Comparison of ENCODE assay signal across 8 mouse cellular contexts in genomic region chr2:38950281-38950719, GRCm38 (mm10). TPM values are rescaled to one million over a fixed set of nuclear protein-coding genes. Genes with fewer than 3 reads are reported as not detected.
DNase-seq lines count a peak whose midpoint lies in the region; ATAC-seq and TF ChIP-seq lines count a peak whose summit lies in the region.
"Had no signal": no experiment of that assay in that cellular context is flagged by ENCODE, and none has a peak within 500 bp of the region (broad histone marks: within the 10 kb centered on the region; RNA-seq: fewer than 3 reads in every experiment).

No protein-coding gene starts in this region.

- WGBS in intestine, embryonic 15.5 days = 73% methylated on average over 7 of the region's 7 CpGs
- 75% methylated on average over 7 of the region's 7 CpGs for WGBS in stomach, embryonic 14.5 days

- DNase-seq in adrenal gland, adult 2 months = peak; percentile 96
- peak; percentile 70 for DNase-seq in cerebellum, adult 11 months
- DNase-seq in gastrocnemius, adult 2 months = peak; percentile 79
- DNase-seq in left cerebral cortex, adult 8-10 months (ENCODE audit: low spot score in 2 of 2) = peak; percentile 69 to 85

- TF ChIP-seq CTCF in gastrocnemius, adult 2 months (IDR thresholded peaks at IDR 0.05) = no peak

- intact Hi-C loops in gastrocnemius, adult 2 months (cut with DNase I) = no loop called here

- no peaks in the 10 kb centered on the region for H3K4me1 ChIP-seq in intestine, embryonic 15.5 days (replicated peaks)
- H3K4me1 ChIP-seq in stomach, embryonic 14.5 days (ENCODE audit: control insufficient read depth, insufficient read depth, low read length) = no peaks in the 10 kb centered on the region

- peak overlapping the region; percentile 66 for H3K27ac ChIP-seq in gastrocnemius, adult 2 months
- H3K27ac ChIP-seq in intestine, embryonic 15.5 days = no peak overlapping the region
- no peak overlapping the region for H3K27ac ChIP-seq in stomach, embryonic 14.5 days (ENCODE audit: low read length)

- 0 out of 2 replicates have a peak overlapping the region, but pooled peaks have one; percentile 2 for H3K4me3 ChIP-seq in gastrocnemius, adult 2 months
- H3K4me3 ChIP-seq in intestine, embryonic 15.5 days (replicated peaks) = no peak overlapping the region
- no peak overlapping the region for H3K4me3 ChIP-seq in stomach, embryonic 14.5 days (ENCODE audit: low read depth, low read length)
- H3K4me3 ChIP-seq: erythroblast, embryonic 14.5 days had no signal

- H3K9ac ChIP-seq in intestine, embryonic 15.5 days = no peak overlapping the region
- no peak overlapping the region for H3K9ac ChIP-seq in stomach, embryonic 14.5 days (replicated peaks; ENCODE audit: low read depth, low read length)

- H3K36me3 ChIP-seq in intestine, embryonic 15.5 days = no peaks in the 10 kb centered on the region
- no peaks in the 10 kb centered on the region for H3K36me3 ChIP-seq in stomach, embryonic 14.5 days (ENCODE audit: control insufficient read depth, insufficient read depth, low read length)

- no peak overlapping the region for H3K4me2 ChIP-seq in intestine, embryonic 15.5 days (replicated peaks)
- H3K4me2 ChIP-seq in stomach, embryonic 14.5 days (replicated peaks; ENCODE audit: low read depth, low read length) = no peak overlapping the region

- no peaks in the 10 kb centered on the region for H3K9me3 ChIP-seq in intestine, embryonic 15.5 days
- no peaks in the 10 kb centered on the region for H3K9me3 ChIP-seq in stomach, embryonic 14.5 days (ENCODE audit: control insufficient read depth, low read depth, low read length)

- H3K27me3 ChIP-seq in intestine, embryonic 15.5 days (replicated peaks) = no peaks in the 10 kb centered on the region
- no peaks in the 10 kb centered on the region for H3K27me3 ChIP-seq in stomach, embryonic 14.5 days (ENCODE audit: control insufficient read depth, insufficient read depth, low read length)

- ATAC-seq in intestine, embryonic 15.5 days = peak; percentile 57
- peak; percentile 97 for ATAC-seq in megakaryocyte progenitor cell, adult 5-6 weeks (replicated peaks; ENCODE audit: poor library complexity)
- peak; percentile 64 for ATAC-seq in stomach, embryonic 14.5 days (ENCODE audit: insufficient number of reproducible peaks, insufficient read depth, low FRiP score, low read depth)

RNA-seq across cellular contexts. Expression of gene Olfml2a, which starts 18.5 kb away (rescaled TPM):
- total RNA-seq in adrenal gland, adult 2 months (2021) = 10 to 100 TPM in 1 of 2 experiments, 1 to 10 TPM in 1; 6.7 to 12.0 TPM
- polyA plus RNA-seq in adrenal gland, adult 2 months (2012; rRNA removed) = 5.9 TPM in 2 replicates
- 1 to 10 TPM; 4.2 to 6.6 TPM for total RNA-seq in gastrocnemius, adult 2 months (2021)
- polyA plus RNA-seq in intestine, embryonic 15.5 days (2015; fragmentation: Nextera tagmentation; extraction: Ambion mirVana) = 2.3 and 2.5 TPM in 2 replicates
- 1 to 10 TPM; 2.2 to 3.1 (median 2.5) TPM for total RNA-seq in left cerebral cortex, adult 8-10 months (2022)
- 0.17 TPM in 1 of 2 replicates, not detected in the other for total RNA-seq in megakaryocyte progenitor cell, adult 5-6 weeks (2015)
- total RNA-seq in megakaryocyte progenitor cell, adult 5-6 weeks (2017) = 0.03 TPM in 1 of 2 replicates, not detected in the other
- polyA plus RNA-seq in stomach, embryonic 14.5 days (2014; fragmentation: Nextera tagmentation; extraction: Ambion mirVana) = 3.5 and 3.6 TPM in 2 replicates

RNA-seq across cellular contexts. Expression of gene Nr6a1, which starts 22.8 kb away (rescaled TPM):
- total RNA-seq in adrenal gland, adult 2 months (2021) = 1 to 10 TPM; 5.1 to 6.4 TPM
- 2.7 TPM in 2 replicates for polyA plus RNA-seq in adrenal gland, adult 2 months (2012; rRNA removed)
- 1 to 10 TPM; 3.4 to 4.8 TPM for total RNA-seq in gastrocnemius, adult 2 months (2021)
- polyA plus RNA-seq in intestine, embryonic 15.5 days (2015; fragmentation: Nextera tagmentation; extraction: Ambion mirVana) = 1.7 and 1.9 TPM in 2 replicates
- 10 to 100 TPM in 2 of 4 experiments, 1 to 10 TPM in 2; 5.9 to 12.7 (median 9.8) TPM for total RNA-seq in left cerebral cortex, adult 8-10 months (2022)
- total RNA-seq in megakaryocyte progenitor cell, adult 5-6 weeks (2015) = 0.85 and 1.3 TPM in 2 replicates
- total RNA-seq in megakaryocyte progenitor cell, adult 5-6 weeks (2017) = 1.4 and 2.7 TPM in 2 replicates
- polyA plus RNA-seq in stomach, embryonic 14.5 days (2014; fragmentation: Nextera tagmentation; extraction: Ambion mirVana) = 2.6 and 3.3 TPM in 2 replicates
- polyA plus RNA-seq: erythroblast, embryonic 14.5 days had no signal

RNA-seq across cellular contexts. Expression of gene Wdr38, which starts 47.0 kb away (rescaled TPM):
- total RNA-seq in adrenal gland, adult 2 months (2021) = under 1 TPM; 0.43 to 0.52 TPM
- polyA plus RNA-seq in adrenal gland, adult 2 months (2012; rRNA removed) = 0.43 and 1.2 TPM in 2 replicates
- total RNA-seq in gastrocnemius, adult 2 months (2021) = under 1 TPM in 1 of 2 experiments, not detected in 1; 0.08 TPM
- 1.3 and 1.4 TPM in 2 replicates for polyA plus RNA-seq in intestine, embryonic 15.5 days (2015; fragmentation: Nextera tagmentation; extraction: Ambion mirVana)
- total RNA-seq in left cerebral cortex, adult 8-10 months (2022) = under 1 TPM; 0.30 to 0.72 (median 0.65) TPM
- total RNA-seq in megakaryocyte progenitor cell, adult 5-6 weeks (2015) = 0.22 TPM in 2 replicates
- 0.25 and 0.88 TPM in 2 replicates for total RNA-seq in megakaryocyte progenitor cell, adult 5-6 weeks (2017)
- 1.1 and 1.8 TPM in 2 replicates for polyA plus RNA-seq in stomach, embryonic 14.5 days (2014; fragmentation: Nextera tagmentation; extraction: Ambion mirVana)
- polyA plus RNA-seq: erythroblast, embryonic 14.5 days had no signal

RNA-seq across cellular contexts. Expression of gene Arpc5l, which starts 54.8 kb away (rescaled TPM):
- total RNA-seq in adrenal gland, adult 2 months (2021) = 10 to 100 TPM; 66.7 to 78.4 TPM
- 56.4 and 66.7 TPM in 2 replicates for polyA plus RNA-seq in adrenal gland, adult 2 months (2012; rRNA removed)
- total RNA-seq in gastrocnemius, adult 2 months (2021) = 100 to 1,000 TPM; 109 to 118 TPM
- polyA plus RNA-seq in intestine, embryonic 15.5 days (2015; fragmentation: Nextera tagmentation; extraction: Ambion mirVana) = 107 and 111 TPM in 2 replicates
- total RNA-seq in left cerebral cortex, adult 8-10 months (2022) = 10 to 100 TPM; 89.2 to 98.8 (median 93.9) TPM
- total RNA-seq in megakaryocyte progenitor cell, adult 5-6 weeks (2015) = 73.3 and 82.6 TPM in 2 replicates
- 47.8 and 49.6 TPM in 2 replicates for total RNA-seq in megakaryocyte progenitor cell, adult 5-6 weeks (2017)
- 119 and 124 TPM in 2 replicates for polyA plus RNA-seq in stomach, embryonic 14.5 days (2014; fragmentation: Nextera tagmentation; extraction: Ambion mirVana)

RNA-seq across cellular contexts. Expression of gene Rpl35, which starts 55.1 kb away (rescaled TPM):
- total RNA-seq in adrenal gland, adult 2 months (2021) = 100 to 1,000 TPM; 510 to 597 TPM
- polyA plus RNA-seq in adrenal gland, adult 2 months (2012; rRNA removed) = 58.5 and 60.0 TPM in 2 replicates
- 100 to 1,000 TPM; 264 to 300 TPM for total RNA-seq in gastrocnemius, adult 2 months (2021)
- 888 and 1,051 TPM in 2 replicates for polyA plus RNA-seq in intestine, embryonic 15.5 days (2015; fragmentation: Nextera tagmentation; extraction: Ambion mirVana)
- total RNA-seq in left cerebral cortex, adult 8-10 months (2022) = 100 to 1,000 TPM; 259 to 303 (median 283) TPM
- total RNA-seq in megakaryocyte progenitor cell, adult 5-6 weeks (2015) = 632 and 667 TPM in 2 replicates
- 1,515 and 1,624 TPM in 2 replicates for total RNA-seq in megakaryocyte progenitor cell, adult 5-6 weeks (2017)
- polyA plus RNA-seq in stomach, embryonic 14.5 days (2014; fragmentation: Nextera tagmentation; extraction: Ambion mirVana) = 1,103 and 1,116 TPM in 2 replicates
